Mouse (Mus musculus) lung, embryonic 16.5 days (tissue): ENCODE results near the gene 1700017B05Rik. TPM values are rescaled to one million over a fixed set of nuclear protein-coding genes. Genes with fewer than 3 reads are reported as not detected.

ENCODE experiments used
- ATAC-seq: fragments of 200-750 bp; cut with Nextera tagmentation; 2 replicates; pipeline ENCODE4 v1.8.0; 2017; ENCODE audit warnings: low read depth, mild to moderate bottlenecking, moderate library complexity
- H3K27ac ChIP-seq: fragments of 300-500 bp; sonication (generic); 2 replicates; pipeline ENCODE4 v1.5.1; 2014; ENCODE audit warnings: mild to moderate bottlenecking, control low read depth, low read length
- H3K27me3 ChIP-seq: fragments of 300-500 bp; sonication (generic); 2 replicates; pipeline ENCODE4 v1.6.1; 2014; ENCODE audit warnings: low read depth, low read length, mixed read lengths; ENCODE audit not compliant: control insufficient read depth, insufficient read depth
- H3K36me3 ChIP-seq: fragments of 300-500 bp; sonication (generic); 2 replicates; pipeline ENCODE4 v1.6.1; 2014; ENCODE audit warnings: low read length; ENCODE audit not compliant: control insufficient read depth, insufficient read depth
- H3K4me1 ChIP-seq: fragments of 300-500 bp; sonication (generic); replicated peaks from 2 replicates; pipeline ENCODE4 v1.6.1; 2014; ENCODE audit warnings: low read length, mixed read lengths; ENCODE audit not compliant: control insufficient read depth, insufficient read depth
- H3K4me2 ChIP-seq: fragments of 300-500 bp; sonication (generic); 2 replicates; pipeline ENCODE4 v1.6.1; 2014; ENCODE audit warnings: low read depth, low read length, control low read depth
- H3K4me3 ChIP-seq: fragments of 300-500 bp; sonication (generic); 2 replicates; pipeline ENCODE4 v1.5.1; 2014; ENCODE audit warnings: mild to moderate bottlenecking, low read length, control low read depth
- H3K9ac ChIP-seq: fragments of 300-500 bp; sonication (generic); 2 replicates; pipeline ENCODE4 v1.6.1; 2014; ENCODE audit warnings: low read length, control low read depth
- H3K9me3 ChIP-seq: fragments of 300-500 bp; sonication (generic); 2 replicates; pipeline ENCODE4 v1.6.1; 2016; ENCODE audit warnings: low read length; ENCODE audit not compliant: control insufficient read depth
- WGBS: fragments of 180-500 bp; shearing (Covaris S2); extraction: QIAGEN DNeasy Blood & Tissue Kit; methylation state at CpG from one replicate; pipeline ENCODE4 v1.1.7; 2014; 5-methylcytosine and 5-hydroxymethylcytosine counted together
- polyA plus RNA-seq: library from polyadenylated mRNA; unstranded; fragments of >200 nt; fragmentation: Nextera tagmentation; extraction: Ambion mirVana; gene quantifications from 2 replicates; pipeline ENCODE4 v1.2.1, GENCODE M21; 2015

The 1700017B05Rik gene
- polyA plus RNA-seq, 1 experiment from 2014 or later: 20.3 TPM

GRCm38 (mm10) chr9:57267421-57267820 lies 5.0 kb upstream of the 1700017B05Rik start:
- Histone ChIP-seq H3K27ac (no peak overlapping the region), H3K9me3 (no peaks in the 10 kb centered on the region), H3K36me3 (no peaks in the 10 kb centered on the region), H3K4me2 (no peak overlapping the region), H3K27me3 (no peaks in the 10 kb centered on the region), H3K9ac (no peak overlapping the region), H3K4me3 (no peak overlapping the region), H3K4me1 (peaks cover 21% of the 10 kb centered on the region)
- ATAC-seq: no peak
- 62% methylated on average over 5 of the region's 5 CpGs for WGBS

- H3K4me1 ChIP-seq: peaks cover 32% of the 10 kb centered on the region
- H3K4me3 ChIP-seq: no peak overlapping the region
- H3K36me3 ChIP-seq: no peaks in the 10 kb centered on the region
- no peaks in the 10 kb centered on the region for H3K27me3 ChIP-seq
- no peak overlapping the region for H3K27ac ChIP-seq
- no peak overlapping the region for H3K4me2 ChIP-seq
- H3K9me3 ChIP-seq: no peaks in the 10 kb centered on the region
- WGBS: 27% methylated on average over 5 of the region's 5 CpGs
- no peak for ATAC-seq
- H3K9ac ChIP-seq: no peak overlapping the region
These were observed 2.7 kb upstream of the 1700017B05Rik start for GRCm38 (mm10) chr9:57265125-57265524.

GRCm38 (mm10) chr9:57262795-57263684 lies 628 bp upstream of the 1700017B05Rik start:
- no peak for ATAC-seq
- Histone ChIP-seq H3K4me2 (peak overlapping the region; percentile 93), H3K4me1 (peaks cover 23% of the 10 kb centered on the region), H3K36me3 (peaks cover 4% of the 10 kb centered on the region), H3K9ac (peak overlapping the region; percentile 96), H3K27ac (peak overlapping the region; percentile 33; the same call in 1 of the 2 replicates), H3K27me3 (no peaks in the 10 kb centered on the region), H3K9me3 (no peaks in the 10 kb centered on the region), H3K4me3 (peak overlapping the region; percentile 93)
- WGBS: 53% methylated on average over 13 of the region's 13 CpGs

- ATAC-seq: peak; percentile 41
- Histone ChIP-seq H3K9ac (peak overlapping the region; percentile 96), H3K4me2 (peak overlapping the region; percentile 93), H3K4me3 (peak overlapping the region; percentile 93), H3K27ac (peak overlapping the region; percentile 88), H3K9me3 (no peaks in the 10 kb centered on the region), H3K4me1 (peaks cover 19% of the 10 kb centered on the region), H3K36me3 (peaks cover 18% of the 10 kb centered on the region), H3K27me3 (no peaks in the 10 kb centered on the region)
- under 1% methylated on average over 26 of the region's 26 CpGs for WGBS
These were observed 898 bp downstream of the 1700017B05Rik start for GRCm38 (mm10) chr9:57261516-57261912.

- Histone ChIP-seq H3K27ac (peak overlapping the region; percentile 23; the same call in 1 of the 2 replicates), H3K9me3 (no peaks in the 10 kb centered on the region), H3K4me3 (peak overlapping the region; percentile 93), H3K9ac (peak overlapping the region; percentile 96), H3K4me1 (peaks cover 19% of the 10 kb centered on the region), H3K27me3 (no peaks in the 10 kb centered on the region), H3K36me3 (peaks cover 22% of the 10 kb centered on the region), H3K4me2 (peak overlapping the region; percentile 93)
- WGBS: 12% methylated on average over 12 of the region's 12 CpGs
- ATAC-seq: no peak
These were observed 1.5 kb downstream of the 1700017B05Rik start for GRCm38 (mm10) chr9:57260940-57261339.

GRCm38 (mm10) chr9:57259736-57260135 lies 2.7 kb downstream of the 1700017B05Rik start:
- 2% methylated on average over 3 of the region's 3 CpGs for WGBS
- H3K9ac ChIP-seq: no peak overlapping the region
- H3K4me3 ChIP-seq: no peak overlapping the region

GRCm38 (mm10) chr9:57257627-57258026 lies 4.8 kb downstream of the 1700017B05Rik start:
- no peaks in the 10 kb centered on the region for H3K9me3 ChIP-seq
- no peaks in the 10 kb centered on the region for H3K27me3 ChIP-seq
- no peak overlapping the region for H3K4me2 ChIP-seq
- WGBS: 91% methylated on average over 9 of the region's 9 CpGs
- H3K27ac ChIP-seq: no peak overlapping the region
- no peak overlapping the region for H3K9ac ChIP-seq
- H3K4me1 ChIP-seq: peaks cover 17% of the 10 kb centered on the region
- no peak for ATAC-seq
- peaks cover 38% of the 10 kb centered on the region for H3K36me3 ChIP-seq
- no peak overlapping the region for H3K4me3 ChIP-seq

More at GRCm38 (mm10) chr9:57259736-57260135, 2.7 kb downstream of the 1700017B05Rik start:
- Histone ChIP-seq H3K4me2 (no peak overlapping the region; the same call in 1 of the 2 replicates), H3K4me1 (peaks cover 18% of the 10 kb centered on the region), H3K9me3 (no peaks in the 10 kb centered on the region), H3K27me3 (no peaks in the 10 kb centered on the region), H3K36me3 (peaks cover 22% of the 10 kb centered on the region), H3K27ac (no peak overlapping the region)
- ATAC-seq: peak; percentile 13; the same call in 1 of the 2 replicates

GRCm38 (mm10) chr9:57256861-57257260 lies 5.6 kb downstream of the 1700017B05Rik start:
- H3K36me3 ChIP-seq: peaks cover 44% of the 10 kb centered on the region
- no peak overlapping the region for H3K4me2 ChIP-seq
- WGBS: 93% methylated on average over 11 of the region's 11 CpGs

GRCm38 (mm10) chr9:57256309-57256708 lies 6.1 kb downstream of the 1700017B05Rik start:
- Histone ChIP-seq H3K9me3 (no peaks in the 10 kb centered on the region), H3K4me2 (no peak overlapping the region), H3K36me3 (peaks cover 44% of the 10 kb centered on the region), H3K9ac (no peak overlapping the region), H3K4me3 (no peak overlapping the region), H3K27me3 (no peaks in the 10 kb centered on the region), H3K27ac (no peak overlapping the region), H3K4me1 (peaks cover 23% of the 10 kb centered on the region)
- no peak for ATAC-seq
- 86% methylated on average over 20 of the region's 20 CpGs for WGBS

More at GRCm38 (mm10) chr9:57256861-57257260, 5.6 kb downstream of the 1700017B05Rik start:
- Histone ChIP-seq H3K4me3 (no peak overlapping the region), H3K9me3 (no peaks in the 10 kb centered on the region), H3K27me3 (no peaks in the 10 kb centered on the region), H3K9ac (no peak overlapping the region), H3K27ac (no peak overlapping the region), H3K4me1 (peaks cover 18% of the 10 kb centered on the region)
- no peak for ATAC-seq
